Mouse (Mus musculus): ENCODE results near the gene Papolb. TPM values are rescaled to one million over a fixed set of nuclear protein-coding genes. Genes with fewer than 3 reads are reported as not detected.
A peak's percentile ranks its signal among the peaks of the same experiment; 100 is the strongest.

Gene Papolb
- total and polyA plus RNA-seq, 3 experiments: not detected

DNA sequence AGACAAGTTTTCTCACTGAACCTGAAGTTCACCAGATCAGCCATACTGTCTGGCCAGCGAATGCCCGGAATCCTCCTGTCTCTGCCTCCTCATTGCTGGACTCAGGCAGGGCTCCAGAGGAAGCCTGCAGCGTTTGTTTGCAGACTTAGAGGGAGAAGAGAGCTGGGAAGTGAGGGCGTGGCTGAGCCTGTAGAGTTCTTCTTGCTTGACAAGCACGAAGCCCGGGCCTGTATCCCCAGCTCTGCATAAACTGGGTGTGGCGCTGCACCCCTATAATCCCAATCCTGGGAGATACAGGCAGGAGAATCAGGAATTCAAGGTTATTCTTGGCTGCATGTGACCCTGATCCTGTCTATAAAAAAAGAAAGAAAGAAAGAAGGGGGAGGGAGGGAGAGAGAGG lies 30.4 kb upstream of the Papolb start:
- Histone ChIP-seq H3K36me3 (replicated peaks in 1 of 2; ENCODE audit: control insufficient read depth in 1 of 2, insufficient read depth in 1 of 2, low read length in 1 of 2) (no peaks in the 10 kb centered on the region), H3K27me3 (replicated peaks) (peaks cover 25% of the 10 kb centered on the region), H3K27ac (ENCODE audit: insufficient read depth, low read depth) (no peak overlapping the region), H3K4me3 (replicated peaks in 1 of 3; ENCODE audit: low read depth in 2 of 3, low read length in 2 of 3, poor library complexity in 1 of 3) (no peak overlapping the region), H3K79me2 (replicated peaks; ENCODE audit: control insufficient read depth, extremely low read depth, insufficient read depth, poor library complexity, severe bottlenecking) (no peaks in the 10 kb centered on the region), H3K9ac (ENCODE audit: insufficient read depth, low read depth) (no peak overlapping the region), H3K9me3 (replicated peaks; ENCODE audit: low read length) (peaks cover 16% of the 10 kb centered on the region), H3K4me2 (ENCODE audit: insufficient read depth, low read depth, poor library complexity, severe bottlenecking) (no peak overlapping the region), H3K4me1 (ENCODE audit: control insufficient read depth in 1 of 2, insufficient read depth in 2 of 2) (peaks cover 0 to 4% of the 10 kb centered on the region in 2 experiments; a peak in 1 of 4 replicates)
- DNase-seq (ENCODE audit: extremely low read depth): no peak
- in situ Hi-C loops (cut with MboI; ENCODE audit: low pct_ligation_motif_present, low pct_unique_long_range_greater_than_20kb, low sequenced_read_pairs) (no loop called here), dilution Hi-C loops (cut with MboI; ENCODE audit: extremely low pct_ligation_motif_present, extremely low pct_unique_long_range_greater_than_20kb, low sequenced_read_pairs) (no loop called here)
- TF ChIP-seq USF2 (conservative IDR thresholded peaks at IDR 0.05; ENCODE audit: low read depth, low read length) (no peak), CHD1 (IDR thresholded peaks at IDR 0.05; ENCODE audit: low read depth, low read length) (no peak), JUND (conservative IDR thresholded peaks at IDR 0.05; ENCODE audit: low read depth, low read length) (no peak), TBP (conservative IDR thresholded peaks at IDR 0.05; ENCODE audit: low read depth, low read length) (no peak), ELF1 (IDR thresholded peaks at IDR 0.05; ENCODE audit: low read depth, low read length) (no peak), MAZ (IDR thresholded peaks at IDR 0.05; ENCODE audit: low read depth, low read length) (no peak), NRF1 (IDR thresholded peaks at IDR 0.05; ENCODE audit: low read depth, low read length) (no peak), JUN (IDR thresholded peaks at IDR 0.05; ENCODE audit: insufficient read depth, low read depth, low read length) (no peak), POLR2A (IDR thresholded peaks at IDR 0.05; ENCODE audit: low read depth, low read length) (no peak)

DNA sequence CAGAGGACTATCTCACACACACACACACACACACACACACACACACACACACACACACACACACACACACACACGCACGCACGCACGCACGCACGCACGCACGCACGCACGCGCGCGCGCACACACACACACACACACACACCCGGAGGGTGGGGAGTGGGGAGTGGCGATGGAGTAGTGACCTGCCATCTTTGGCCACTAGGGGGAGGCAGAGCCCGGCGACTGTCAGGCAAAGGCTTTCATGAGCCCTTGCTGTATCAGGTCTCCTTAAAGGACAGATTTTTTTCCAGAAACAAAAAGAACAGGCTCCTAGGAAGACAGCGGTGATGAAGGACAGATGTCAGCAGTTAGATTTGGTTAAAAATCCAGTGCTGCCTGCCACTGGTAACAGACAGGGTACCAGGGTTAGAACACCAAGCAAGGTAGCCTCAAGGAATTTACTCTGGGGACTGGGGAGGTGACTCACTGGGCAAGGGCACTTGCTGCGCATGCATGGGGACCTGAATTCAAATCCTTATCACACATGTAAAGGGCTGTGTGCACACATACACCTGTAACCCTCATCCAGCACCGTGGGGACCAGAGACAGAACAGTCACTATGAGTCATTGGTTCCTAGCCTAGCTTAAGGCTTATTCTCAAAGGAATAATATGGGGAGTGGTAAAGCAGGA lies 27.7 kb upstream of the Papolb start:
- Histone ChIP-seq H3K9me3 (replicated peaks; ENCODE audit: low read length) (peaks cover 16% of the 10 kb centered on the region), H3K4me2 (ENCODE audit: insufficient read depth, low read depth, poor library complexity, severe bottlenecking) (no peak overlapping the region), H3K79me2 (replicated peaks; ENCODE audit: control insufficient read depth, extremely low read depth, insufficient read depth, poor library complexity, severe bottlenecking) (no peaks in the 10 kb centered on the region), H3K9ac (ENCODE audit: insufficient read depth, low read depth) (no peak overlapping the region), H3K4me3 (replicated peaks in 1 of 3; ENCODE audit: low read depth in 2 of 3, low read length in 2 of 3, poor library complexity in 1 of 3) (no peak overlapping the region), H3K4me1 (ENCODE audit: control insufficient read depth in 1 of 2, insufficient read depth in 2 of 2) (peaks cover 0 to 4% of the 10 kb centered on the region in 2 experiments; a peak in 1 of 4 replicates), H3K27me3 (replicated peaks) (peaks cover 8% of the 10 kb centered on the region), H3K27ac (ENCODE audit: insufficient read depth, low read depth) (no peak overlapping the region), H3K36me3 (replicated peaks in 1 of 2; ENCODE audit: control insufficient read depth in 1 of 2, insufficient read depth in 1 of 2, low read length in 1 of 2) (no peaks in the 10 kb centered on the region)
- DNase-seq (ENCODE audit: extremely low read depth): peak; percentile 23
- dilution Hi-C loops (cut with MboI; ENCODE audit: extremely low pct_ligation_motif_present, extremely low pct_unique_long_range_greater_than_20kb, low sequenced_read_pairs) (no loop called here), in situ Hi-C loops (cut with MboI; ENCODE audit: low pct_ligation_motif_present, low pct_unique_long_range_greater_than_20kb, low sequenced_read_pairs) (no loop called here)
- TF ChIP-seq RAD21 (IDR thresholded peaks at IDR 0.05; ENCODE audit: low read depth, low read length) (peak; percentile 46), ZMIZ1 (IDR thresholded peaks at IDR 0.05; ENCODE audit: low read depth, low read length) (no peak), SMC3 (IDR thresholded peaks at IDR 0.05; ENCODE audit: low read depth, low read length) (peak; percentile 25), ZNF384 (IDR thresholded peaks at IDR 0.05; ENCODE audit: low read depth, low read length) (no peak), CHD2 (IDR thresholded peaks at IDR 0.05; ENCODE audit: low read length) (no peak), CTCF (conservative IDR thresholded peaks at IDR 0.05 in 1 of 2, IDR thresholded peaks at IDR 0.05 in 1 of 2; ENCODE audit: low read depth in 2 of 2, low read length in 2 of 2) (peak in 1 of 2 experiments; percentile 57; a peak in 2 of 4 replicates)

Measured in CH12.LX (cell line).